Mouse (Mus musculus): ENCODE measurements around the gene Wdr91. TPM values are rescaled to one million over a fixed set of nuclear protein-coding genes. Genes with fewer than 3 reads are reported as not detected.

Gene Wdr91
- total RNA-seq (2014; rRNA removed) (46.2 and 52.6 TPM in 2 replicates), polyA plus RNA-seq (2015; fragmentation: Nextera tagmentation; extraction: Ambion mirVana) (17.7 and 19.1 TPM in 2 replicates)

- Histone ChIP-seq H3K27me3 (ENCODE audit: insufficient read depth, low read length) (no peaks in the 10 kb centered on the region), H3K4me3 (ENCODE audit: low read depth, low read length) (peak within 1 kb of the TSS; percentile 77), H3K36me3 (ENCODE audit: insufficient read depth, low read length) (peaks cover 25% of the 10 kb centered on the region), H3K27ac (ENCODE audit: low read depth, low read length) (peak within 1 kb of the TSS; percentile 85), H3K4me1 (ENCODE audit: insufficient read depth, low read length) (peaks cover 7% of the 10 kb centered on the region; the same call in 1 of the 2 replicates), H3K9ac (replicated peaks; ENCODE audit: low read length, poor library complexity, severe bottlenecking) (peak within 1 kb of the TSS; percentile 77), H3K9me3 (ENCODE audit: low read length) (no peaks in the 10 kb centered on the region), H3K4me2 (ENCODE audit: low read depth, low read length, poor library complexity, severe bottlenecking) (peak within 1 kb of the TSS; percentile 61)
- ATAC-seq (ENCODE audit: low FRiP score), result peak; percentile 92
- WGBS, result under 1% methylated on average over 51 of the region's 64 CpGs
- DNase-seq (ENCODE audit: low spot score), result peak; percentile 92
- peak; percentile 51 for TF ChIP-seq CTCF (IDR thresholded peaks at IDR 0.05)
Measured at GRCm38 (mm10) chr6:34910371-34911219, at the start of gene Wdr91. Gene Wdr91, minus strand, starts transcription at chr6:34910876.

GRCm38 (mm10) chr6:34959131-34959530 is 48.5 kb upstream of the Wdr91 start:
- no peak overlapping the region for H3K27ac ChIP-seq (ENCODE audit: low read depth, low read length)
- no peak overlapping the region for H3K9ac ChIP-seq (replicated peaks; ENCODE audit: low read length, poor library complexity, severe bottlenecking)
- H3K4me2 ChIP-seq (ENCODE audit: low read depth, low read length, poor library complexity, severe bottlenecking), result no peak overlapping the region
- TF ChIP-seq CTCF (IDR thresholded peaks at IDR 0.05), result no peak
- no peak overlapping the region for H3K4me3 ChIP-seq (ENCODE audit: low read depth, low read length)
- H3K4me1 ChIP-seq (ENCODE audit: insufficient read depth, low read length), result no peaks in the 10 kb centered on the region
- no peaks in the 10 kb centered on the region for H3K9me3 ChIP-seq (ENCODE audit: low read length)
- DNase-seq (ENCODE audit: low spot score) (no peak), ATAC-seq (ENCODE audit: low FRiP score) (no peak)
- H3K36me3 ChIP-seq (ENCODE audit: insufficient read depth, low read length), result no peaks in the 10 kb centered on the region
- no peaks in the 10 kb centered on the region for H3K27me3 ChIP-seq (ENCODE audit: insufficient read depth, low read length)
- whole genome bisulfite sequencing, result 96% methylated on average over 7 of the region's 7 CpGs

- no peak overlapping the region for H3K4me3 ChIP-seq (ENCODE audit: low read depth, low read length)
- no peaks in the 10 kb centered on the region for H3K9me3 ChIP-seq (ENCODE audit: low read length)
- H3K4me2 ChIP-seq (ENCODE audit: low read depth, low read length, poor library complexity, severe bottlenecking), result peak overlapping the region; percentile 21; the same call in 1 of the 2 replicates
- no peaks in the 10 kb centered on the region for H3K27me3 ChIP-seq (ENCODE audit: insufficient read depth, low read length)
- H3K4me1 ChIP-seq (ENCODE audit: insufficient read depth, low read length), result no peaks in the 10 kb centered on the region
- WGBS, result 43% methylated on average over 8 of the region's 8 CpGs
- no peaks in the 10 kb centered on the region for H3K36me3 ChIP-seq (ENCODE audit: insufficient read depth, low read length)
- no peak overlapping the region for H3K9ac ChIP-seq (replicated peaks; ENCODE audit: low read length, poor library complexity, severe bottlenecking)
- DNase-seq (ENCODE audit: low spot score), result peak; percentile 10
- ATAC-seq (ENCODE audit: low FRiP score), result 0 out of 2 replicates have a peak, but pooled peaks have one; percentile 27
- 0 out of 2 replicates have a peak, but pooled peaks have one; percentile 18 for TF ChIP-seq CTCF (IDR thresholded peaks at IDR 0.05)
- H3K27ac ChIP-seq (ENCODE audit: low read depth, low read length), result no peak overlapping the region
Measured at GRCm38 (mm10) chr6:34955862-34956241, 45.2 kb upstream of the Wdr91 start.

GRCm38 (mm10) chr6:34954926-34955861 is 44.5 kb upstream of the Wdr91 start:
- WGBS, result 53% methylated on average over 18 of the region's 18 CpGs
- Histone ChIP-seq H3K27ac (ENCODE audit: low read depth, low read length) (no peak overlapping the region), H3K36me3 (ENCODE audit: insufficient read depth, low read length) (no peaks in the 10 kb centered on the region), H3K4me2 (ENCODE audit: low read depth, low read length, poor library complexity, severe bottlenecking) (peak overlapping the region; percentile 21; the same call in 1 of the 2 replicates), H3K9ac (replicated peaks; ENCODE audit: low read length, poor library complexity, severe bottlenecking) (no peak overlapping the region), H3K4me1 (ENCODE audit: insufficient read depth, low read length) (no peaks in the 10 kb centered on the region), H3K4me3 (ENCODE audit: low read depth, low read length) (no peak overlapping the region), H3K27me3 (ENCODE audit: insufficient read depth, low read length) (no peaks in the 10 kb centered on the region), H3K9me3 (ENCODE audit: low read length) (no peaks in the 10 kb centered on the region)
- DNase-seq (ENCODE audit: low spot score), result peak; percentile 45
- ATAC-seq (ENCODE audit: low FRiP score), result 0 out of 2 replicates have a peak, but pooled peaks have one; percentile 52
- TF ChIP-seq CTCF (IDR thresholded peaks at IDR 0.05), result peak; percentile 61

- WGBS, result 77% methylated on average over 7 of the region's 7 CpGs
- no peak for DNase-seq (ENCODE audit: low spot score)
- Histone ChIP-seq H3K4me2 (ENCODE audit: low read depth, low read length, poor library complexity, severe bottlenecking) (no peak overlapping the region), H3K36me3 (ENCODE audit: insufficient read depth, low read length) (no peaks in the 10 kb centered on the region), H3K9me3 (ENCODE audit: low read length) (no peaks in the 10 kb centered on the region), H3K4me1 (ENCODE audit: insufficient read depth, low read length) (no peaks in the 10 kb centered on the region; the same call in 1 of the 2 replicates), H3K4me3 (ENCODE audit: low read depth, low read length) (no peak overlapping the region), H3K27ac (ENCODE audit: low read depth, low read length) (no peak overlapping the region), H3K27me3 (ENCODE audit: insufficient read depth, low read length) (no peaks in the 10 kb centered on the region), H3K9ac (replicated peaks; ENCODE audit: low read length, poor library complexity, severe bottlenecking) (no peak overlapping the region)
- no peak for ATAC-seq (ENCODE audit: low FRiP score)
- peak; percentile 16; the same call in 1 of the 2 replicates for TF ChIP-seq CTCF (IDR thresholded peaks at IDR 0.05)
Measured at GRCm38 (mm10) chr6:34951956-34952667, 41.4 kb upstream of the Wdr91 start.
